Mouse (Mus musculus): Measurements from ENCODE around the gene Wwox. TPM values are rescaled to one million over a fixed set of nuclear protein-coding genes. Genes with fewer than 3 reads are reported as not detected.

Gene Wwox
- polyA plus RNA-seq, 1 experiment from 2014 or later, result 20.0 TPM

DNA sequence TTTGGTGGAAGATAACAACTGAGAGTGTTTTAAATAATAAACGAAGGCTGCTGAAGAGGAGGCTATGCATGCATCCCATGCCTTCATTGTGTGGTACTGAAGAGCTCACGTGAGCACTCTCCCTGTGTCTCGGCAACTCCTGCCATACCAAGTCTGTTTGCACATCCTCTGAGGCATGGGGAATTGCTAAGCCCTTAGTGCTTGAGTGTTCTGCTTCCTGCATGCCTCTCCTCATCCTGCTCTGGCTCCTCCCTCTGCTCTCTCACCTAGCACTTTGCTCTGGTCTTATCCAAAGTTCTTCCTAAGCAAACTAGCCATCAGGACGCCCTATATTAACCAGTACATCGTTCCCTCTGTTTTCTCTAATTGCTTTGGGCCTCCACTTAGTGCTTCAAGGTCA, 463.1 kb downstream of the Wwox start:
- ATAC-seq (ENCODE audit: borderline replicate concordance, extremely low read depth, low FRiP score, low TSS enrichment), result peak; percentile 74
- H3K4me1 ChIP-seq, result no peaks in the 10 kb centered on the region
- no peak overlapping the region for H3K9ac ChIP-seq
- no peaks in the 10 kb centered on the region for H3K36me3 ChIP-seq
- H3K4me3 ChIP-seq, result no peak overlapping the region
- peak overlapping the region; percentile 27; the same call in 1 of the 2 replicates for H3K27ac ChIP-seq
- WGBS, result 56% methylated on average over 5 of the region's 5 CpGs
- no peaks in the 10 kb centered on the region for H3K9me3 ChIP-seq
- no peaks in the 10 kb centered on the region for H3K27me3 ChIP-seq
- no peak overlapping the region for H3K4me2 ChIP-seq

DNA sequence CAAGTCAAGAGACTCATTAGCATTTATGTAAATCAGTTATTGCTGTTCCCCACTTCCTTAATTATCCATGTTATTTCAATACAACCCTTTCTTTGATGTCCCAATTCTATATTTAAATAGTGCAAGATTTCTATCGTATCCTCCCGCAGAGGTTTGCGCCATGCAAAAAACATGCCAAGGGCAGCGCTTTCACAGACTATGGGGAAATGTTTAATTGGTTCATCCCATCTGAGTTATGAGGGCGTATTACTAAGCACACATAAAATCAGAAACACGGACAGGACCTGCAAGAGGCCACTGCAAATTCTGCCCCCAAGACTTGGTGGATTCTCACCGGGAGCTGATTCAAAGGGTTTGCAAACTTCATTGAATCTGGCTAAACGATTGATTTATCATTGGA, 468.6 kb downstream of the Wwox start:
- 90% methylated on average over 8 of the region's 8 CpGs for WGBS
- no peaks in the 10 kb centered on the region for H3K36me3 ChIP-seq
- ATAC-seq (ENCODE audit: borderline replicate concordance, extremely low read depth, low FRiP score, low TSS enrichment), result no peak
- peaks cover 7% of the 10 kb centered on the region for H3K4me1 ChIP-seq
- H3K27ac ChIP-seq, result no peak overlapping the region
- no peaks in the 10 kb centered on the region for H3K9me3 ChIP-seq
- H3K27me3 ChIP-seq, result no peaks in the 10 kb centered on the region
- no peak overlapping the region for H3K4me2 ChIP-seq
- H3K4me3 ChIP-seq, result no peak overlapping the region
- H3K9ac ChIP-seq, result no peak overlapping the region

DNA sequence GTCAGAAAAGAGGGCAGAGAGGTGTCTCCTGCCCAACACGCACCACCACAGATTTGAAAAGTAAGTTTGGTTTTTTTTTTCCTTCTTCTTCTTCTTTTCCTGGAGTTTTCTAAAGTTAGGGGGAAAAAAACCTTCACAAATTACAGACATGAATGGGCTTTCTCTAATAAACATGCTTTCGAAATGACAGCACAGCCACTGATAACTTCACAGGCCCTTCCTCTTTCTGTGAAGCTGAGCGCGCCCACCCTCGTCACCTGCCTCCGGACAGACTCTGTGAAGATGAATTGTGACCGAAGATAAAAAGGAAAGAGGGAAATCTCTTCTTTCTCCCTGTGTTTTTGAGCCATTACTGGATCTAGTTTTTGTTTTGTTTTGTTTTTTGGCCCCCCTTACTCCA, 469.1 kb downstream of the Wwox start:
- H3K27ac ChIP-seq, result no peak overlapping the region
- H3K4me2 ChIP-seq, result no peak overlapping the region
- no peaks in the 10 kb centered on the region for H3K9me3 ChIP-seq
- WGBS, result 82% methylated on average over 7 of the region's 7 CpGs
- no peak overlapping the region for H3K9ac ChIP-seq
- H3K4me1 ChIP-seq, result peaks cover 7% of the 10 kb centered on the region
- H3K36me3 ChIP-seq, result no peaks in the 10 kb centered on the region
- ATAC-seq (ENCODE audit: borderline replicate concordance, extremely low read depth, low FRiP score, low TSS enrichment), result no peak
- H3K27me3 ChIP-seq, result no peaks in the 10 kb centered on the region
- no peak overlapping the region for H3K4me3 ChIP-seq

DNA sequence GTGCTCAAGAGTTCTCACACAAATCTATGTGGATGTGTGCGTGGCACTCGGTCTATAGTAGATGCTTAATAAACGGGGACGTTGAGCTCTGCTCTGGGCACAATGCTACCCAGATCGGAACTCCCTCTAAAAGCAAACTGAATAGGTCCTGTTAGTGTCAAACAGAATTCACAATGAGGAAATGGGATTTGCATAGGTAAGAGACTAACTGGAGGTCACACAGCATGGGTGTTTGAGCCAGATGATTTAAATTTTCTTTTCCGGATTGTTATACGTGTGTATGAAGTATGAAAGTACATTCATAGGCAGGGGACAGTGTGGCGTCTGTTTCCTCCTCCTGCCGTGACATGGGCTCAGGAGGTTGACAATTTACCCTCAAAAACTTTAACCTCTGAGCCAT, 469.7 kb downstream of the Wwox start:
- Histone ChIP-seq H3K36me3 (no peaks in the 10 kb centered on the region), H3K27me3 (no peaks in the 10 kb centered on the region), H3K9me3 (no peaks in the 10 kb centered on the region), H3K4me3 (no peak overlapping the region), H3K4me1 (peaks cover 7% of the 10 kb centered on the region), H3K27ac (no peak overlapping the region), H3K9ac (no peak overlapping the region), H3K4me2 (no peak overlapping the region)
- no peak for ATAC-seq (ENCODE audit: borderline replicate concordance, extremely low read depth, low FRiP score, low TSS enrichment)
- 77% methylated on average over 9 of the region's 9 CpGs for WGBS

DNA sequence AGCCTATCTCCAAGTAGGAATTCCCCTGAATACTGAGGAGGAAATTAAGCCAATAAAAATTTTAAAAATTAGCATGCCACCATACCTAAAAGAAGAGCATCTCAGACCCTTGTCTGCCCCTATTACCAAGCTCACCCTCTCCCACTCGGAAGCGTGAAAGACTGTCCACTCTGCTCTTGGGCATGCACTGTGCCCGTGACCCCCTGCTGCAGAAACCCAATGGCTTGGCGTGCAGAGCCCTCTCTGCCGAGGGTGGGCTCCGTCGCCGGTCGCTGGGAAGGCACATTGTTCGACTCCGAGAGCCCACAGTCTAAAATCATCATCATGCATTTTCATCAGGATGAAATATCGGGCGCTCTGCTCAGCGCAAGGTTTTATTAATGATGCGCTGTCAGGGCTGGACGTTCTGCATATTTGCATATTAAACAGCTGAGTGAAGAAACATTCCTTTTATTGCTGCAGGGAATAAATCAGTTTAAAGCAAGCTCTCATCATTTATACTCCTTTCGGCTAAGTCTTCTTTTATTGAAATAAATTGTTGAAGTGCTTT, 471.7 kb downstream of the Wwox start:
- no peaks in the 10 kb centered on the region for H3K9me3 ChIP-seq
- H3K4me1 ChIP-seq, result peaks cover 7% of the 10 kb centered on the region
- H3K27me3 ChIP-seq, result no peaks in the 10 kb centered on the region
- no peak overlapping the region for H3K27ac ChIP-seq
- H3K9ac ChIP-seq, result no peak overlapping the region
- no peak overlapping the region for H3K4me3 ChIP-seq
- 81% methylated on average over 17 of the region's 17 CpGs for WGBS
- H3K36me3 ChIP-seq, result no peaks in the 10 kb centered on the region
- no peak overlapping the region for H3K4me2 ChIP-seq
- no peak for ATAC-seq (ENCODE audit: borderline replicate concordance, extremely low read depth, low FRiP score, low TSS enrichment)

DNA sequence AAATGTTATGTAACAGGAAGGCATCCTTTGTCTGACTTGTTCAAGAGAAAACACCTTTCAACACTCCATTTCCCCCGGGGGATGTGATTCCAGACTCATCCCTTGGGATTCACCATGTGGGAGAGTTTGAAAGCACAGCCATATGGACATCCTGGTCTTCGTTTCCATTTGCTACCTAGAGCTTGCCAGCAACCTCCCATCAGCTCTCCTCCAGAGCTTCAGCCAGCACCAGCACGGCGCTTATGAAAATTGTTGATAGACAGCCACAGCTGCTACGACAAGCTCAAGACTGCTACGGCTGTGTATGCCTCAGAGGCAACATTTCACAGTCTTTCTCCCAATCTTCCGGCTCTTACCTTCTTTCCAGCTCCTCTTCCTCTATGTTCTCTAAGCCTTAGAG, 484.2 kb downstream of the Wwox start:
- WGBS, result 70% methylated on average over 7 of the region's 7 CpGs
- H3K9me3 ChIP-seq, result no peaks in the 10 kb centered on the region
- H3K27ac ChIP-seq, result no peak overlapping the region
- no peaks in the 10 kb centered on the region for H3K36me3 ChIP-seq
- peaks cover 4% of the 10 kb centered on the region; the same call in 1 of the 2 replicates for H3K27me3 ChIP-seq
- peaks cover 11% of the 10 kb centered on the region for H3K4me1 ChIP-seq
- H3K9ac ChIP-seq, result no peak overlapping the region
- no peak for ATAC-seq (ENCODE audit: borderline replicate concordance, extremely low read depth, low FRiP score, low TSS enrichment)
- no peak overlapping the region for H3K4me3 ChIP-seq
- no peak overlapping the region for H3K4me2 ChIP-seq

DNA sequence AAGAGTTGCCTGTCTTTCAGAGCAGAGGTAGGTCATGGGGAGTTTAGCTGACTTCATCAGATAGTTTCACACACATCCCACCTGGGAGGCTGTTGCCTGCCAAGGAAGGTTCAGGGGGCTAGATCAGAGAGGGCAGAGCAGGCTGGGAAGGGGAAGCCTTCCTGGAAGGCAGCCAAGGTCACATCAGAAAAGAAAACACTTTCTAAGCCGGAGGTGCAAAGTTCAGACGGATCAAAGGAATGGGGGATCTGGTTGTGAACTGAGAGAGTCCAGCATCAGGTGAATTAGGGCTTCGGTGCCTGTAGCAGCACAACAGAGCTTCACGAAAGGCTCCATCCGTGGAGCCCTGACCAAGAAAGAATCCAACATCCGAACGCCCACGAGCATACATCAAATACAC, 488.0 kb downstream of the Wwox start:
- Histone ChIP-seq H3K9ac (no peak overlapping the region), H3K27me3 (peaks cover 4% of the 10 kb centered on the region; the same call in 1 of the 2 replicates), H3K9me3 (no peaks in the 10 kb centered on the region), H3K36me3 (no peaks in the 10 kb centered on the region), H3K4me2 (no peak overlapping the region), H3K27ac (no peak overlapping the region), H3K4me1 (peaks cover 17% of the 10 kb centered on the region), H3K4me3 (no peak overlapping the region)
- ATAC-seq (ENCODE audit: borderline replicate concordance, extremely low read depth, low FRiP score, low TSS enrichment), result no peak
- WGBS, result 29% methylated on average over 8 of the region's 8 CpGs

DNA sequence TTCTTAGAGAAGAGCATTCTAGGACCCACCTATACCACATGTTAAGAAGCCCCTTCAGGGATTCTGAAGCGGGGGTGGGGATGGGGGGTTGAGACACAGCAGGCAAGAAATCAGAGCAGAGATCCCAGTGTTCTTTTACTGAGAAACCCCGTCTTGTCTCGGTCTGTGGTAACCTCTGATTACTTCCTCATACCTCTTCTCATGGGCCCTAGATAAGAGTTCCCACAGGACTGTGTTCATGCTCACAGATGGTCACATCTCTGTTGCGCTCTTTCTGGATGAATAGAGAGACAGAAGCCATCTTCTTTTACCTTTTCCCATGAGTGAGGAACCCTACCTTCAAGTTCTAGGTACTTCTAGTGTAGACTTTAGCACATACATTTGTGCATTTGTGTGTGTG, 488.5 kb downstream of the Wwox start:
- Histone ChIP-seq H3K36me3 (no peaks in the 10 kb centered on the region), H3K27ac (no peak overlapping the region), H3K27me3 (peaks cover 4% of the 10 kb centered on the region; the same call in 1 of the 2 replicates), H3K4me2 (no peak overlapping the region), H3K4me3 (no peak overlapping the region), H3K4me1 (peaks cover 19% of the 10 kb centered on the region), H3K9ac (no peak overlapping the region), H3K9me3 (no peaks in the 10 kb centered on the region)
- 66% methylated on average over 4 of the region's 4 CpGs for WGBS
- no peak for ATAC-seq (ENCODE audit: borderline replicate concordance, extremely low read depth, low FRiP score, low TSS enrichment)

DNA sequence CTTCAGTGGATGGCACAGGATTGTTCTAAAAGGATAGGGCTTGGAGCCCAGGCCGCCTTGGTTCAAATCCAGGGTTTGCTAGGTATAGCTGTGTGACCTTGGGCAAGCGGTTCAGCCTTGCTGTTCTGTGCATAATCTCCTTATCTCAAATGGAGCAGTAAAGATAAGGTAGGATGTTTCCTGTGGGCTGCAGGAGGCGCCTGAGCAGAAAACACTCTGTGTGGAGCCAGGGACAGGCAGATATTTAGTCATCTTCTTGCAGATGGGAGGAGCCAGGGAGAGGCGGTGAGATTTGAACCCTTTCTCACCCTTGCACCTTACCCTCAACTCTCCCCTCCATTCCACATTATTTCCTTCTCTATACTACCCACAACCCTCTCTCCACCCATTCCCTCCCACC, 490.1 kb downstream of the Wwox start:
- no peak overlapping the region for H3K4me2 ChIP-seq
- no peaks in the 10 kb centered on the region for H3K36me3 ChIP-seq
- 0 out of 2 replicates have a peak, but pooled peaks have one; percentile 15 for ATAC-seq (ENCODE audit: borderline replicate concordance, extremely low read depth, low FRiP score, low TSS enrichment)
- no peak overlapping the region for H3K4me3 ChIP-seq
- 79% methylated on average over 4 of the region's 4 CpGs for WGBS
- no peaks in the 10 kb centered on the region for H3K9me3 ChIP-seq
- H3K27ac ChIP-seq, result no peak overlapping the region
- peaks cover 19% of the 10 kb centered on the region for H3K4me1 ChIP-seq
- H3K27me3 ChIP-seq, result peaks cover 4% of the 10 kb centered on the region; the same call in 1 of the 2 replicates
- H3K9ac ChIP-seq, result no peak overlapping the region

DNA sequence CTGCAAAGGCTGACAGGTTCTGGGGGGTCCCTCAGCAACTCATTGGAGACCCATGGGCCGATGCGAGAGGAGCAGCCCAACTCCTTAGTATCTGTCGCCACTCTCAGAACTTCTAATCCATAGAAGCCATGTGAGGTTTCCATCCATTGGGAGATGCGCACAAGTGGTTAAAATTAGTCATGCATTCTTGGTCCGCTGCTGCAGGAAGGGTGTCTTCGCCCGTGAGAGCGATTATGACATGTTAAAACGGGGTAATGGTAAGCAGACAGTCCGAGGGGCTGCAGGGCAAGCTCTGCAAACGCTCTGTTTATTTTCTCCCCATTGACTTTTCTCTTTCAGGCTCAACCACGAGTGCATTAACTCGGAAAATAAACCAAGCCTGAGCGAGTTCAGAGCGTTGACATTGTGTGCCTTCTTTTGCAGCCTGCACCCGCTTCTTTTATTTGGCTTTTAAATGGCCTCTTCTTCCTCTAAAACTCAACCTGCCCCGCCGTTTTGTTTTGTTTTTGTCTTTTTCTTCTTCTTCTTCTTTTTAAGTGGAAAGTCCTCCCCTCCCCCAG, 492.7 kb downstream of the Wwox start:
- peaks cover 12% of the 10 kb centered on the region for H3K4me1 ChIP-seq
- H3K36me3 ChIP-seq, result no peaks in the 10 kb centered on the region
- no peak overlapping the region for H3K9ac ChIP-seq
- no peaks in the 10 kb centered on the region for H3K9me3 ChIP-seq
- H3K4me2 ChIP-seq, result peak overlapping the region; percentile 24
- no peak overlapping the region for H3K4me3 ChIP-seq
- H3K27me3 ChIP-seq, result peaks cover 4% of the 10 kb centered on the region
- no peak overlapping the region for H3K27ac ChIP-seq
- no peak for ATAC-seq (ENCODE audit: borderline replicate concordance, extremely low read depth, low FRiP score, low TSS enrichment)
- 29% methylated on average over 18 of the region's 18 CpGs for WGBS

DNA sequence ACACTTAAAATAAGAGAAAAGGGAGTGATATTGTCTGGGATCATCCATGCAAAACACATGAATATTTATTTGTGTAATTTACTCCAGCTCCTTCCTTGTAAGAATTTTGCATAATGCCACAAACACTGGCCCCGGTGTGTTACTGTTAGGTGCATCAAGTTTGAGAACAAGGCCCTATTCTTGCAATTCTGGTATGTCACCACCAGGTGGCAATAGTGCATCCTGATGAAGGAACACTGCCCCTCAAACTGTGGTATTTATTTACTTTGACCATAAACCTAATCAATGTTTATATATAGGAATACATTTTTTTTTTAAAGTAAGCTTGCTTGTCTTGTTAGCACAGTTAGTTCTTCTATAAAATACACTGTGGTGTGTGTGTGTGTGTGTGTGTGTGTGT, 493.8 kb downstream of the Wwox start:
- ATAC-seq (ENCODE audit: borderline replicate concordance, extremely low read depth, low FRiP score, low TSS enrichment), result no peak
- Histone ChIP-seq H3K4me1 (peaks cover 8% of the 10 kb centered on the region; the same call in 1 of the 2 replicates), H3K4me2 (no peak overlapping the region), H3K36me3 (no peaks in the 10 kb centered on the region), H3K4me3 (no peak overlapping the region), H3K27ac (no peak overlapping the region), H3K9me3 (no peaks in the 10 kb centered on the region), H3K9ac (no peak overlapping the region), H3K27me3 (no peaks in the 10 kb centered on the region; the same call in 1 of the 2 replicates)
- 88% methylated on average over 1 of the region's 1 CpGs for WGBS

DNA sequence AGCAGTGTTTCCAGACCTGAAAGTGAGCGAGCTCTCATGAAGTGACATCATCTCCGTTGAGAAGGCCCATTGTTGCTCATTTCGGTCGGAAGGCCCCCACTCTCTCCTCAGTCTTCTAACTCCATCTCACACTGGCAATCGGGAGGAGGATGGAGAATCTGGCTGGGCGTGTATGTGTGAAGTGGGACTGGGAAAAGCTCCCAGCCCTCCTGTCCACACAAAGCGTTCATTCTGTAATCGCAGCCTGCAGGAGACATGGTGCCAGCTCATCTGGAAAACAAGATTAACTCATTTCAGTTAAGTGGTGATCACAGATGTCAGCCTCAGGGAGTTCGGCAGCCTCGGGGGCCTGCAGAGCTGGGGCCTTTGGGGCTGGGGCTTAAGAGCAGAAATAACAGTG, 497.4 kb downstream of the Wwox start:
- ATAC-seq (ENCODE audit: borderline replicate concordance, extremely low read depth, low FRiP score, low TSS enrichment), result no peak
- Histone ChIP-seq H3K27me3 (no peaks in the 10 kb centered on the region; the same call in 1 of the 2 replicates), H3K9me3 (no peaks in the 10 kb centered on the region), H3K27ac (no peak overlapping the region), H3K4me1 (peaks cover 13% of the 10 kb centered on the region), H3K36me3 (no peaks in the 10 kb centered on the region), H3K4me3 (no peak overlapping the region), H3K9ac (no peak overlapping the region), H3K4me2 (no peak overlapping the region)
- 34% methylated on average over 10 of the region's 10 CpGs for WGBS
